Mouse (Mus musculus) stomach, embryonic 15.5 days (tissue): ENCODE results near the gene Gnb2. TPM values are rescaled to one million over a fixed set of nuclear protein-coding genes. Genes with fewer than 3 reads are reported as not detected.
A peak's percentile ranks its signal among the peaks of the same experiment; 100 is the strongest.

Experiments used
- ATAC-seq: fragments of 200-750 bp; cut with Nextera tagmentation; 2 replicates; pipeline ENCODE4 v1.8.0; 2017; ENCODE audit warnings: low read depth, moderate number of reproducible peaks, moderate TSS enrichment; ENCODE audit not compliant: insufficient read depth, low FRiP score
- H3K27ac ChIP-seq: fragments of 300-500 bp; sonication (generic); 2 replicates; pipeline ENCODE4 v1.5.1; 2015; ENCODE audit warnings: mild to moderate bottlenecking, inconsistent platforms
- H3K27me3 ChIP-seq: fragments of 300-500 bp; sonication (generic); replicated peaks from 2 replicates; pipeline ENCODE4 v1.6.1; 2015; ENCODE audit warnings: inconsistent platforms
- H3K36me3 ChIP-seq: fragments of 300-500 bp; sonication (generic); 2 replicates; pipeline ENCODE4 v1.6.1; 2015; ENCODE audit warnings: inconsistent platforms
- H3K4me1 ChIP-seq: fragments of 300-500 bp; sonication (generic); 2 replicates; pipeline ENCODE4 v1.6.1; 2015; ENCODE audit warnings: inconsistent platforms
- H3K4me2 ChIP-seq: fragments of 300-500 bp; sonication (generic); 2 replicates; pipeline ENCODE4 v1.6.1; 2015; ENCODE audit warnings: mild to moderate bottlenecking, inconsistent platforms
- H3K4me3 ChIP-seq: fragments of 300-500 bp; sonication (generic); replicated peaks from 2 replicates; pipeline ENCODE4 v1.5.1; 2015; ENCODE audit warnings: inconsistent platforms
- H3K9ac ChIP-seq: fragments of 300-500 bp; sonication (generic); 2 replicates; pipeline ENCODE4 v1.6.1; 2015; ENCODE audit warnings: inconsistent platforms
- H3K9me3 ChIP-seq: fragments of 300-500 bp; sonication (generic); 2 replicates; pipeline ENCODE4 v1.6.1; 2016; ENCODE audit warnings: inconsistent platforms
- WGBS: fragments of 180-500 bp; shearing (Covaris S2); methylation state at CpG from one replicate; pipeline ENCODE4 v1.1.7; 2015; 5-methylcytosine and 5-hydroxymethylcytosine counted together
- polyA plus RNA-seq: library from polyadenylated mRNA; unstranded; fragments of >200 nt; fragmentation: Nextera tagmentation; extraction: Ambion mirVana; gene quantifications from 2 replicates; pipeline ENCODE4 v1.2.1, GENCODE M21; 2015

Gene Gnb2
- polyA plus RNA-seq, 1 experiment from 2014 or later, result 359 TPM

DNA sequence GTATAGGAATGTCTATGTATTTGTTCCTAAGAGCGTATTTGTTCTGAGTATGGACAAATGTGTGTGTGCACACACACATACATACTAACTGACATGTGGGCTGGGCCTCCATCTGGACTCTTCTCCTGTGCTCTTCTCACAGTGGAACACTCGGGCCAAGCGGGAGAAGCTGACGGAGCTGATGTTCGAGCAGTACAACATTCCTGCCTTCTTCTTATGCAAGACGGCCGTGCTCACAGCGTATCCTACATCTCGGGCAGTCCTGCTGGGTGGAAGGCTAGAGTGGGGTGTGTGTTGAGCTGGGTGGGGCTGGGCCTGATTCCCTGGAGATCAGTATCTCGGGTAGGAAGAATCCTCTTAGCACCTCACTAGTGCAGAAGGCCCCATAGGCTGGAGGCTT, 29.7 kb upstream of the Gnb2 start:
- Histone ChIP-seq H3K4me1 (no peaks in the 10 kb centered on the region), H3K27ac (no peak overlapping the region), H3K9me3 (no peaks in the 10 kb centered on the region), H3K36me3 (no peaks in the 10 kb centered on the region), H3K4me3 (no peak overlapping the region), H3K4me2 (no peak overlapping the region), H3K9ac (no peak overlapping the region), H3K27me3 (no peaks in the 10 kb centered on the region)
- WGBS, result 62% methylated on average over 10 of the region's 10 CpGs
- no peak for ATAC-seq

DNA sequence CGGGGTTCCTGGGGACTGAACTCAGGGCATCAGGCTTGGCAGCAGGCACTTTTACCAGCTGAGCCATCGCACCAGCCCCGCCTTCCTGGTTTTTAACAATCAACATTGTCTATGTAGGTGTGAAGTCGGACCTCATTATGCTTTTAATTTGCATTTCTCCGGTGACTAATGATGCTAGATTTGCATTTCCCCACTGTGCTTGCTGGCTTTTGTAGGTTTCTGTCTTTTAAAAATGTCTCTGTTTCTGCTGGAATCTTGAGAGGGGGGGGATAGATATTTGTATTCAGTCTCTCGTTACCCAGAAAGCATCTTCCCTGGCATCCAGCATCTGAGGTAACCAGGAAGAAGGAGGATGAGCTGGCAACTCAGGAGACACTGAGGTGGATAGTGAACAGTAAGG, 28.2 kb upstream of the Gnb2 start:
- Histone ChIP-seq H3K4me3 (no peak overlapping the region), H3K4me1 (no peaks in the 10 kb centered on the region), H3K9ac (no peak overlapping the region), H3K27ac (no peak overlapping the region), H3K4me2 (no peak overlapping the region), H3K9me3 (no peaks in the 10 kb centered on the region), H3K36me3 (no peaks in the 10 kb centered on the region), H3K27me3 (no peaks in the 10 kb centered on the region)
- whole genome bisulfite sequencing, result 60% methylated on average over 6 of the region's 6 CpGs
- ATAC-seq, result no peak

- Histone ChIP-seq H3K27me3 (peaks cover 14% of the 10 kb centered on the region; the same call in 1 of the 2 replicates), H3K4me1 (no peaks in the 10 kb centered on the region), H3K9me3 (no peaks in the 10 kb centered on the region), H3K27ac (no peak overlapping the region), H3K9ac (no peak overlapping the region), H3K4me2 (peak overlapping the region; percentile 47; the same call in 1 of the 2 replicates), H3K4me3 (no peak overlapping the region), H3K36me3 (no peaks in the 10 kb centered on the region)
- no peak for ATAC-seq
- 45% methylated on average over 11 of the region's 11 CpGs for WGBS
These were observed 20.6 kb upstream of the Gnb2 start for GRCm38 (mm10) chr5:137553898-137554297.

DNA sequence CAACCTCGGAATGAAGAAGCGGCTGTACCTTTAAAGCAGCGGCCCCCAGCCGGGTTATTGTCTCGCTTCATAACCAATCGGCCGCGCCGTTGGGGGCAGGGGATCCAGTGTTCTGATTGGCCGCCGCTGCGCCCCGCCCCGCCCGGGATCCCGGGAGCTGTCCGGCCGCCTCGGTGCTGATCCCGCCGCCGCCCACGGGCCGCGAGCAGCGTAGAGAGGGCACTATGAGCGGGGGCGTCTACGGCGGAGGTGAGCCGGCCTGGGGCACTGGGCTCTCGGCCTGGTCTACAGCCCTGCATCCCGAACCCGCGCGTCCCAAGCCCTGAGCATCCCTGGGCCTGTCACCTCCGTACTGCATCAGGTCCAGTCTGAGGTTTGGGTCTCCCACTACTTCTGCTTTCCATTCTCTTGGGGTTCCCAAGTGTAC, 20.1 kb upstream of the Gnb2 start, which contains the start of gene Actl6b:
TSS of gene Actl6b (plus strand) at position 107 of the 427 bp plus-strand sequence.
- H3K4me3 ChIP-seq, result peak within 1 kb of the TSS; percentile 8; the same call in 1 of the 2 replicates
- no peak within 1 kb of the TSS for H3K27ac ChIP-seq
- under 1% methylated on average over 37 of the region's 37 CpGs for WGBS
- no peaks in the 10 kb centered on the region for H3K4me1 ChIP-seq
- H3K4me2 ChIP-seq, result peak within 1 kb of the TSS; percentile 47
- H3K36me3 ChIP-seq, result no peaks in the 10 kb centered on the region
- no peak within 1 kb of the TSS for H3K9ac ChIP-seq
- no peaks in the 10 kb centered on the region for H3K9me3 ChIP-seq
- H3K27me3 ChIP-seq, result peaks cover 14% of the 10 kb centered on the region; the same call in 1 of the 2 replicates
- peak; percentile 68; the same call in 1 of the 2 replicates for ATAC-seq

GRCm38 (mm10) chr5:137553000-137553399, 19.7 kb upstream of the Gnb2 start:
- Histone ChIP-seq H3K27ac (no peak overlapping the region), H3K36me3 (no peaks in the 10 kb centered on the region), H3K9me3 (no peaks in the 10 kb centered on the region), H3K9ac (no peak overlapping the region), H3K4me1 (no peaks in the 10 kb centered on the region), H3K4me2 (peak overlapping the region; percentile 47), H3K4me3 (peak overlapping the region; percentile 8; the same call in 1 of the 2 replicates), H3K27me3 (peaks cover 14% of the 10 kb centered on the region; the same call in 1 of the 2 replicates)
- WGBS, result 22% methylated on average over 6 of the region's 6 CpGs
- ATAC-seq, result no peak

- no peaks in the 10 kb centered on the region for H3K9me3 ChIP-seq
- no peak overlapping the region for H3K4me3 ChIP-seq
- WGBS, result 66% methylated on average over 5 of the region's 5 CpGs
- H3K9ac ChIP-seq, result no peak overlapping the region
- H3K4me2 ChIP-seq, result no peak overlapping the region
- no peaks in the 10 kb centered on the region for H3K4me1 ChIP-seq
- ATAC-seq, result no peak
- no peak overlapping the region for H3K27ac ChIP-seq
- peaks cover 14% of the 10 kb centered on the region; the same call in 1 of the 2 replicates for H3K27me3 ChIP-seq
- H3K36me3 ChIP-seq, result no peaks in the 10 kb centered on the region
These were observed 17.8 kb upstream of the Gnb2 start for GRCm38 (mm10) chr5:137551119-137551518.

- Histone ChIP-seq H3K36me3 (no peaks in the 10 kb centered on the region), H3K9me3 (no peaks in the 10 kb centered on the region), H3K4me2 (no peak overlapping the region), H3K9ac (no peak overlapping the region), H3K4me1 (no peaks in the 10 kb centered on the region), H3K27ac (no peak overlapping the region), H3K4me3 (no peak overlapping the region), H3K27me3 (peaks cover 13% of the 10 kb centered on the region; the same call in 1 of the 2 replicates)
- no peak for ATAC-seq
- 72% methylated on average over 2 of the region's 2 CpGs for WGBS
These were observed 16.5 kb upstream of the Gnb2 start for GRCm38 (mm10) chr5:137549840-137550239.

GRCm38 (mm10) chr5:137545596-137545995, 12.3 kb upstream of the Gnb2 start:
- Histone ChIP-seq H3K9ac (no peak overlapping the region), H3K4me2 (no peak overlapping the region), H3K4me3 (no peak overlapping the region), H3K27ac (no peak overlapping the region), H3K36me3 (no peaks in the 10 kb centered on the region), H3K4me1 (no peaks in the 10 kb centered on the region), H3K9me3 (no peaks in the 10 kb centered on the region), H3K27me3 (no peaks in the 10 kb centered on the region)
- no peak for ATAC-seq
- 71% methylated on average over 4 of the region's 4 CpGs for WGBS

- Histone ChIP-seq H3K27me3 (no peaks in the 10 kb centered on the region), H3K4me3 (no peak overlapping the region), H3K4me1 (no peaks in the 10 kb centered on the region), H3K36me3 (no peaks in the 10 kb centered on the region), H3K4me2 (no peak overlapping the region), H3K9ac (no peak overlapping the region), H3K27ac (no peak overlapping the region), H3K9me3 (no peaks in the 10 kb centered on the region)
- ATAC-seq, result no peak
- WGBS, result 59% methylated on average over 6 of the region's 6 CpGs
These were observed 11.6 kb upstream of the Gnb2 start for GRCm38 (mm10) chr5:137544926-137545325.

- Histone ChIP-seq H3K4me3 (no peak overlapping the region), H3K4me2 (no peak overlapping the region), H3K36me3 (no peaks in the 10 kb centered on the region), H3K4me1 (no peaks in the 10 kb centered on the region), H3K9ac (no peak overlapping the region), H3K9me3 (no peaks in the 10 kb centered on the region), H3K27ac (no peak overlapping the region), H3K27me3 (no peaks in the 10 kb centered on the region)
- WGBS, result 71% methylated on average over 5 of the region's 5 CpGs
- no peak for ATAC-seq
These were observed 8.6 kb upstream of the Gnb2 start for GRCm38 (mm10) chr5:137541768-137542540.

GRCm38 (mm10) chr5:137540991-137541390, 7.7 kb upstream of the Gnb2 start:
- H3K27ac ChIP-seq, result no peak overlapping the region
- 73% methylated on average over 6 of the region's 6 CpGs for WGBS
- ATAC-seq, result no peak
- H3K4me3 ChIP-seq, result no peak overlapping the region
- no peak overlapping the region for H3K4me2 ChIP-seq
- H3K4me1 ChIP-seq, result no peaks in the 10 kb centered on the region
- H3K9ac ChIP-seq, result no peak overlapping the region
- H3K9me3 ChIP-seq, result no peaks in the 10 kb centered on the region
- no peaks in the 10 kb centered on the region for H3K36me3 ChIP-seq
- no peaks in the 10 kb centered on the region for H3K27me3 ChIP-seq

DNA sequence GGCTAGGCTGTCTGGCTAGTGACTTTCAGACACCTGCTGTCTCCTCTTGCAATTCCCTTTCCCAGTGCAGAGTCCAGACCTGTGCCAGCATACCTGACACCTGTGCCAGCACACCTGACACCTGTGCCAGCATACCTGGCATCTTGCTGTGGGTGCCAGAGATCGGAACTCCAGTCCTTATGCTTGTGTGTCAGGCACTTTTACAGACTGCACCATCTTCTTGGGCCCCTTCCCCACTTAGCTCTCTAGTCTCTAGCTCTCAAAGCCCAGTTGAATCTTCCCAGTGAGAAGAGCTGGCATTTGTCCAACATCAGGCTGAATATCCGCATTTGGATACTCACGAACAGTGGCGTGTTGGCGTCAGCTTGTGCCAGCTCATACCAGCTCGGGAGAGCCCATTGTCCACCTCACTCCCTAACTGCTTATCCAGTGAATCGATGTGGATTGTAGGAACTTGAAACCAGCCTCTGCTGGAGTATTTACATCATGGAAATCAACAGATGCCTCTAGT, 6.0 kb upstream of the Gnb2 start:
- no peak overlapping the region for H3K27ac ChIP-seq
- no peak overlapping the region for H3K9ac ChIP-seq
- H3K4me3 ChIP-seq, result no peak overlapping the region
- H3K4me1 ChIP-seq, result no peaks in the 10 kb centered on the region
- H3K27me3 ChIP-seq, result no peaks in the 10 kb centered on the region
- no peak; the same call in 1 of the 2 replicates for ATAC-seq
- H3K36me3 ChIP-seq, result no peaks in the 10 kb centered on the region
- H3K9me3 ChIP-seq, result no peaks in the 10 kb centered on the region
- WGBS, result 51% methylated on average over 7 of the region's 7 CpGs
- no peak overlapping the region for H3K4me2 ChIP-seq
